Mouse (Mus musculus): ENCODE data around the gene Psmd9. TPM values are rescaled to one million over a fixed set of nuclear protein-coding genes. Genes with fewer than 3 reads are reported as not detected.

Psmd9 gene
- total RNA-seq (2022), result 10 to 100 TPM; 26.2 to 34.3 (median 27.4) TPM

GRCm38 (mm10) chr5:123169284-123169683 lies at the start of gene Psmd9:
Gene Psmd9 (plus strand): TSS chr5:123169413.
- DNase-seq (ENCODE audit: low spot score in 2 of 2), result no peak

GRCm38 (mm10) chr5:123120624-123121215 lies 48.5 kb upstream of the Psmd9 start:
- DNase-seq (ENCODE audit: low spot score in 2 of 2), result no peak

GRCm38 (mm10) chr5:123122181-123122580 lies 47.0 kb upstream of the Psmd9 start:
- no peak for DNase-seq (ENCODE audit: low spot score in 2 of 2)

- DNase-seq (ENCODE audit: low spot score in 2 of 2), result no peak
Observed at GRCm38 (mm10) chr5:123125105-123125504, 44.1 kb upstream of the Psmd9 start.

- no peak for DNase-seq (ENCODE audit: low spot score in 2 of 2)
Observed at GRCm38 (mm10) chr5:123125638-123126406, 43.4 kb upstream of the Psmd9 start.

- no peak for DNase-seq (ENCODE audit: low spot score in 2 of 2)
Observed at GRCm38 (mm10) chr5:123127031-123127430, 42.2 kb upstream of the Psmd9 start.

GRCm38 (mm10) chr5:123128426-123129169 lies 40.6 kb upstream of the Psmd9 start:
- DNase-seq (ENCODE audit: low spot score in 2 of 2), result no peak

GRCm38 (mm10) chr5:123129170-123129757 lies 39.9 kb upstream of the Psmd9 start:
- no peak for DNase-seq (ENCODE audit: low spot score in 2 of 2)

GRCm38 (mm10) chr5:123130030-123130813 lies 39.0 kb upstream of the Psmd9 start:
- DNase-seq (ENCODE audit: low spot score in 2 of 2), result no peak

- no peak for DNase-seq (ENCODE audit: low spot score in 2 of 2)
Observed at GRCm38 (mm10) chr5:123130814-123131148, 38.4 kb upstream of the Psmd9 start.

GRCm38 (mm10) chr5:123132308-123133071 lies 36.7 kb upstream of the Psmd9 start, which contains the start of gene Rhof:
Gene Rhof (minus strand): TSS chr5:123132692.
- peak; percentile 88 to 90 for DNase-seq (ENCODE audit: low spot score in 2 of 2)

GRCm38 (mm10) chr5:123133083-123133783 lies 36.0 kb upstream of the Psmd9 start:
- peak; percentile 83 to 87 for DNase-seq (ENCODE audit: low spot score in 2 of 2)

- peak in 1 of 2 experiments; percentile 51 for DNase-seq (ENCODE audit: low spot score in 2 of 2)
Observed at GRCm38 (mm10) chr5:123133784-123134143, 35.4 kb upstream of the Psmd9 start.

GRCm38 (mm10) chr5:123134186-123134874 lies 34.9 kb upstream of the Psmd9 start:
- DNase-seq (ENCODE audit: low spot score in 2 of 2), result no peak

GRCm38 (mm10) chr5:123134875-123135382 lies 34.3 kb upstream of the Psmd9 start:
- DNase-seq (ENCODE audit: low spot score in 2 of 2), result no peak

GRCm38 (mm10) chr5:123135471-123136360 lies 33.5 kb upstream of the Psmd9 start:
- DNase-seq (ENCODE audit: low spot score in 2 of 2), result peak in 1 of 2 experiments; percentile 74

GRCm38 (mm10) chr5:123136361-123137043 lies 32.7 kb upstream of the Psmd9 start:
- DNase-seq (ENCODE audit: low spot score in 2 of 2), result peak; percentile 80 to 85

Data from layer of hippocampus, adult 8-10 months (tissue).